Mouse (Mus musculus) left cerebral cortex, postnatal 10 days (tissue): Measurements from ENCODE around the gene Cep290. TPM values are rescaled to one million over a fixed set of nuclear protein-coding genes. Genes with fewer than 3 reads are reported as not detected.
A peak's percentile ranks its signal among the peaks of the same experiment; 100 is the strongest.

ENCODE experiments used
- DNase-seq, 2 experiments: peaks; one replicate each; pipeline ENCODE4 v3.0.0; 2021 to 2022; ENCODE audit warnings: low spot score in 2 of 2, mixed read lengths in 1 of 2; ENCODE audit errors: extremely low spot score in 1 of 2
- intact Hi-C: fragments of 180-260 bp; cut with DNase I; formaldehyde crosslinking; loops from one replicate; pipeline ENCODE4 v1.15.1; 2025
- total RNA-seq, 2 experiments: library from RNA; stranded (reverse); gene quantifications; 2 replicates each; pipeline ENCODE4 v1.2.3; 2021

Gene Cep290
- total RNA-seq, 2 experiments from 2014 or later, result 9.9 to 10.7 TPM

GRCm38 (mm10) chr10:100584178-100584577 lies 96.8 kb downstream of the Cep290 start:
- DNase-seq, result no peak
- intact Hi-C loops, result no loop called here

GRCm38 (mm10) chr10:100588524-100588923 lies 101.2 kb downstream of the Cep290 start:
- intact Hi-C loops, result no loop called here
- no peak for DNase-seq

GRCm38 (mm10) chr10:100588932-100589388 lies 101.6 kb downstream of the Cep290 start:
- intact Hi-C loops, result no loop called here
- peak; percentile 90 to 93 for DNase-seq

- intact Hi-C loops, result no loop called here
- no peak for DNase-seq
These were observed 103.0 kb downstream of the Cep290 start, which contains the start of the genes 4930430F08Rik and 1700017N19Rik for GRCm38 (mm10) chr10:100590323-100590722. Gene 4930430F08Rik (minus strand): TSS chr10:100590423. Gene 1700017N19Rik (plus strand): TSS chr10:100590484.

- intact Hi-C loops, result no loop called here
- DNase-seq, result no peak
These were observed 111.0 kb downstream of the Cep290 start for GRCm38 (mm10) chr10:100598339-100598738.

GRCm38 (mm10) chr10:100603511-100603910 lies 116.2 kb downstream of the Cep290 start:
- no peak for DNase-seq
- intact Hi-C loops, result loop anchor here (5.0 kb wide), 1 partner anchor 1814 kb away; no protein-coding TSS in a partner anchor

- intact Hi-C loops, result loop anchor here (5.0 kb wide), 1 partner anchor 1813 kb away; no protein-coding TSS in a partner anchor
- no peak for DNase-seq
These were observed 116.9 kb downstream of the Cep290 start for GRCm38 (mm10) chr10:100604254-100604653.

- DNase-seq, result peak; percentile 6 to 21
- intact Hi-C loops, result loop anchor here (10.0 kb wide), 1 partner anchor 1827 kb away; no protein-coding TSS in a partner anchor
These were observed 130.0 kb downstream of the Cep290 start for GRCm38 (mm10) chr10:100617233-100617903.

GRCm38 (mm10) chr10:100619474-100619873 lies 132.1 kb downstream of the Cep290 start:
- no peak for DNase-seq
- intact Hi-C loops, result loop anchor here (10.0 kb wide), 1 partner anchor 1825 kb away; no protein-coding TSS in a partner anchor

GRCm38 (mm10) chr10:100620040-100620439 lies 132.7 kb downstream of the Cep290 start:
- DNase-seq, result no peak

GRCm38 (mm10) chr10:100622494-100622893 lies 135.1 kb downstream of the Cep290 start:
- DNase-seq, result no peak

More at GRCm38 (mm10) chr10:100620040-100620439, 132.7 kb downstream of the Cep290 start:
- intact Hi-C loops, result no loop called here

More at GRCm38 (mm10) chr10:100622494-100622893, 135.1 kb downstream of the Cep290 start:
- intact Hi-C loops, result no loop called here

Other genes starting within 250 kb of the Cep290 start
- gene Gm4301, start 151.9 kb upstream of the Cep290 start, total RNA-seq, result not detected
- gene Gm4302, start 146.7 kb upstream of the Cep290 start, total RNA-seq, result not detected
- gene Gm4303, start 141.6 kb upstream of the Cep290 start, total RNA-seq, result not detected
- not detected for gene Gm4305, start 136.5 kb upstream of the Cep290 start, total RNA-seq
- gene Gm4307, start 126.2 kb upstream of the Cep290 start, total RNA-seq, result not detected
- gene Gm4312, start 105.0 kb upstream of the Cep290 start, total RNA-seq, result not detected
- 1 to 10 TPM; 9.2 to 10.0 TPM for gene Tmtc3, start 208 bp upstream of the Cep290 start, total RNA-seq
- gene 4930430F08Rik, start 102.9 kb downstream of the Cep290 start, total RNA-seq, result 10 to 100 TPM; 22.2 to 25.2 TPM
- gene 1700017N19Rik, start 102.9 kb downstream of the Cep290 start, total RNA-seq, result not detected